Mouse (Mus musculus) bone marrow, adult 2 months (tissue): ENCODE measurements at regions not wholly inside any gene's neighbourhood (a gene's known extent, or its start where the extent isn't known, plus 50 kb on each side); places are given as distances from the start of the nearest gene placed in this dataset.

ENCODE experiments used
- CTCF ChIP-seq: fragments of 200-500 bp; IDR thresholded peaks from 2 replicates; pipeline ENCODE4 v1.5.1; 2011; ENCODE audit warnings: low read length, control low read depth; ENCODE audit not compliant: control insufficient read depth, insufficient read depth
- POLR2A ChIP-seq: fragments of 200-500 bp; IDR thresholded peaks from 2 replicates; pipeline ENCODE4 v1.6.1; 2011; ENCODE audit warnings: low read depth, mild to moderate bottlenecking, control low read depth, low read length, borderline replicate concordance; ENCODE audit not compliant: control insufficient read depth

DNA sequence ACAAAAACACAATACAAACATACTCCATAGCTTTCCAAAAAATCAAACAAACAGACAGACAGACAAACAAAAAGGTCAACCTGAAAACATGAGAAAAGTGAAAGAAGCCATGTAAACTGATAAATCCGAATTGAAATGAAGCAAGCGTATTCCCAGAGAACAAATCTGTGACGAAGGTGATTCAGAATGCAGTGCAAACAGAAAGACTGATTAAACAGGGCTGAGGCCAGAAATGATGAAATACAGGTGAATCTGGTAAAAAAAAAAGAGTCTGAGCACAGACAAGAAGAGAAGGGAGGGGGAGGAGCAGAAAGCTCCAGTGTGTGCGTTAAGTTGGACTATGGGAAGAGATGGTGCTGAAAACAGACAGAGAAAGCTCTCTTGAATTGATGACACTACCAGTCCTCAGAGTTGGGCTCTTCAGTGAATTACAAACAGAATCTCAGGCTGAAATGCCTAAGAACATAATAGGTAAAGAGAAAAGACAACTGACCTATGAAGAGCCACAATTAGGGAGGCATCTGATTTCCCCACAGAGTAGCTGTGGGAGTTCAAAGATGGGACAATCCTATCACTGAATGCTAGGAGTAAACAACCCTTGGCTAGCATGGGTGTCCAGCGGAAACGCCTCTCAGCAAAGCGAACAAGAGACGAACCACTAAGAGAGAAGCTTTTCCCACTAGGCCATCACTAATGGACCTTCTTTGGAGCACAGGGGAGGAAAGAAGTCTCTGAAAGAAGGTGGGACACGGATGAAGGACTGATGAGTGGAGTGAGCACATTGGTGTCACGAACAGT lies 140.3 kb upstream of the Runx1 start:
- TF ChIP-seq CTCF: no peak
- no peak for TF ChIP-seq POLR2A
